Mouse (Mus musculus) right cerebral cortex, adult 2 months (tissue): ENCODE results near the gene Gabrb3.
A peak's percentile ranks its signal among the peaks of the same experiment; 100 is the strongest.

Experiments used
- DNase-seq, 2 experiments: peaks; one replicate each; pipeline ENCODE4 v3.0.0; 2021 to 2022; ENCODE audit warnings: low spot score in 2 of 2

Gabrb3 gene

DNA sequence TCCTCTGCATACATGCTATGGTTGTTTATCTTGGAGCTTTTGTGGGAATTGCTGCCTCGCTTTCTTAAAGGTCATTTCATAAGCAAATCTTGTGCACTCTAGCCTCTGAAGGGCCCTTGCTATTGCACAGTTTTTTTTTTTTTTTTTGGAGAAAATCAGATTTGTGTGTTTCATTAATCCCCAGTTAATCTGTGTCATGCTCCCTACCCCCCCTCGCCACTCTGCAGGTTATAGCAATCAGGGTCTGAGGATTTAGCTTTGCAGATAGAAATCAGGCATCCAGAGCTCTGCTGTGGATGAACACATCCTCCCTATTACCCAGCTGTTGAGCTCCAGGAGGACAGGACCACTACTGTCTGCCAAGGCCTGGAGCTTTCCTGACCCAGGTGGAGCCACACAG is at the start of gene Gabrb3:
Gene Gabrb3, plus strand, starts transcription at position 301 of the 400 bp plus-strand sequence.
- no peak for DNase-seq

DNA sequence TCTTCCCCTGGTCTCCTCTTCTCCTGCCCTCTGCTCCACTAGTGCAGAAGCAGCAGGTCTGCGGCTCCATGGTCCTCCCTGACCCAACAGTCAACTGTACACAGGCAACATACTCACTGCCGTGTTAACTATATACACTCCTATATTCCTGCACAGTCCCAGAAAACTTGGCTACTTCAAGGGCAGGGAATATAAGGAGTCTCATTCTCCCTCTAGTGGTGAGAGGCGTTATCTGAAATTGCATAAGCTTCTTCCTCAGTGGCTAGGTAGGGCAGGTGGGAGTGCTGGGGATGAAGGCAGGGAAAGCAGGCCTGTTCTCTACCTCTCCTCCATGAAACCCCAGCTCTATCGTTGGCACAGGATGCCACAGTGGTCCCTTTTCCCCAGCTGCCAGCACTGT is 35.4 kb upstream of the Gabrb3 start:
- peak; percentile 51 to 58 for DNase-seq

DNA sequence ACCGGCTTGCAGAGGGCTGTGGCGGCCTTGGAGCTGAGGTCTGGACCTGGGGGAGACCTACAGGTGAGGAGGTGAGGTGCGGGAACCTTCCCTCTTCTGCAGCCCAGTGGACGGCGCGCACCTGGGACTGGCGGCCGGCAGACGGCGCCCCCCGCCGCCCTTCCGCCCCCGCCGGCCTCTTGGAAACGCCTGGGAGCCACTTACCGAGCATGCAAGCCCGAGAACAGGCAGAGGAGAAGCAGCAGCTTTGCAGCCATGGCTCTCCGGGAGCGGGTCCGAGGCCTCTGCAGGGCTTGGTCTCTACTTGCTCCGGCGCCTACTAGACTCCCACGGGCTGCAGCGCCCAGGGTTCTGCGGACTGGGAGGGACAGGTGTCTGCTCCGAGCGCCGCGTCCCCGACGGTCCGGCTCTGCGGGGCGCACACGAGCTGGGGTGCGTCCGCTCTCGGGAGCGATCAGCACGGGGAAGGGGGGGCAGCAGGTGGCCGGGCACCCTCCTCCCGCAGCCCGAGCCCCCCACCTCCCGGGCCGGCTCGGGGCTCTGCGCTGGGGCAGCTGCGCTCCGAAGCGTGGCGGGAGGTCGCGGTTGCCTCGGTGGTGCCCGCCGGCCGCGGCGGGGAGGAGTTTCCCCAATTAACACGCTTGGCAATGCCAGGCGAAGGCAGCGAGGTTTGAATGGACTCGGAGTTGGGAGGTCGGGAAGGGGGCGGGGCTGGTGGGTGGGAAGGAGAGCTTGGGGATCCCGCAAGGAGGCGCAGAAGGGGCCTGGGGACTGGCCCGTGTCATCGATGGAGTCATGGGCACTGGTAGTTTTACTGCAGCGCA is 32.8 kb upstream of the Gabrb3 start, which contains the start of gene Gabrg3:
Gene Gabrg3, minus strand, starts transcription at position 672 of the 824 bp plus-strand sequence.
- DNase-seq = peak; percentile 32 to 52

DNA sequence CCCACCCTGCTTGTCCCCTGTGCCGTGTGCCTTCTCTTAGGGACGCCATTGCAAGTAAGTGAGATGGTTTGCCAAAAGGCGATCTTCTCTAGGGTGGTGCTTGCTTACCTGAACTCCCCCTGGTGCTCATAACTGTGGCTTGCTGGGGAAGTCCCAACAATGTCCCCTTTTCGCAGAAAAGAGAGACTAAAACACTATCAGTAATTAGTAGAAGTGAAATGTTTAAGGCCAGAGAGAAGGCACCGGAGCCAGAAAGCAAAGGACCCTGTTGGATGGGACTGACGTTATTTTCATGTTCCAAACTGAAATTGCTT is 32.2 kb upstream of the Gabrb3 start:
- DNase-seq = no peak

DNA sequence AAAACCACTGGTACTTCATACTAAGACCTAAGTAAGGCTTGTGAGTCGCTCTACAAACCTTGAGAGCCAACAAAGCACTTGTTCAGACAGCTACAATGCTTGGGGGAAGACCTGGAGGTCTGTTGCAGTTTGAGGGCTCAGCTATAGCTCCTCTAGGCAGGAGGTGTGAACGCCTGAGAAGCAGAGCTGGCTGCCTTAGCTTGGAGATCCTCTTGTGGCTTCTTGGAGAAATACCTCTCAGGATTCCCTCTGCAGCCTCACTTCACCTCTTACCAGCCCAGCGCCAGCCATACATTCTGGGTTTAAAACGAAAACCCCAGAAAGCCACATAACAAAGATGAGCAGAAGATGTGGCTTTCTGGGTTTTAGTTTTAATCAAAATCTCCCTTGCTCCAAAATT is 29.4 kb upstream of the Gabrb3 start:
- DNase-seq = peak; percentile 35 to 48

DNA sequence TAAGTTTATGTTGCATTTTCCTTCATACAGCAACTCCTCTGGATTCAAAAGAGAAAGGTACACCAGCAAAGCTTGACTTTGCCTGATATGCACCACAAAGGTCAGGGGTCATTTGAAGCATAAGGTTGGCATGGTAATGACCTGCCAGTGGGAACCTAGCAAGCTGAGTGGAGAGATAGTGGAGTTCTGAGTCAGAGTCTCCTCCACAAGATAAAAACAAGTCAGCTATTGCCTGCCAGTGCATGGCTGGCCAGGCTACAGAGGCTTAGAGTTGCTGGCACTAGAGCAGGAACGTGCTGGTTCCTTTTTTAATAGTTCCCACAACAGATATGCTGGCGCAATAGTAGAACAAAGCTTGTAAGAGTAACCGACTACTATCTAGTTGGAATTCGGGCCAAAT is 25.9 kb upstream of the Gabrb3 start:
- DNase-seq = no peak

DNA sequence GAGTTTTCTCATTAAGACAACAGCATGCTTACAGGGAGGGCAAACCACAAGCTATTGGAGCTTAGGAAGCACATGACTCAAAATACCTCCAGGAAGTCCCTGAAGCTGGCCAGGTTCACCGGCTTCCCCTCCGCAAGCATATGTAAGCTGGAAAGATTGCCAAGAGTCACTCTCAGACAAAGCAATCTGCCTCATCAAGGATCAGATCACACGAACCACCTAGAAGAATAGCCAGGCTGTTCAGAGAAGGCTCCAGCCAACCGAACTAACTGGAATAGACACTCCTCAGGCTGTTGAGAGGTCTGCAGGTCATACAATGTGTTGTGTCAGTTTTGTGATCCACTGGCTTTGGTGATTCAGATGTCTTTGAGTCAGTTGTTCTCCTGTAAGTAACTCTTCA is 8.3 kb upstream of the Gabrb3 start:
- no peak for DNase-seq

DNA sequence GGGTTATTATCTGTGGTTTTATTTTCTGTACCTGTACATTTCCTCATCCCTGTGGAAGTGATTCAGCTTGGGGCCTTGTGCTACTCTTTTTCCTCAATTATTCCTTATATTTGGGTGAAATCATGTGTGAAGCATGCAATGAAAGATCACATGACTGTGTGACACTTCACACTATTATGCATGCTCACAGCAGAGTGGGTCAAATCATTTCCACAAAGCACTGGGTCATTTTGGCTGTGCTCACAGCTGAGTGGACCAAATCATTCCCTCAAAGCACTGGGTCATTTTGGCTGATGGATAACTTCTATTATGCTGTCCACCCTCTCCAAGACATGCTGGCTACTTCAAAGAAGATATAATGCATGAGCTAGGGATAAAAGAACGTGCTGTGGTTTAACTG is 6.6 kb upstream of the Gabrb3 start:
- DNase-seq = no peak

DNA sequence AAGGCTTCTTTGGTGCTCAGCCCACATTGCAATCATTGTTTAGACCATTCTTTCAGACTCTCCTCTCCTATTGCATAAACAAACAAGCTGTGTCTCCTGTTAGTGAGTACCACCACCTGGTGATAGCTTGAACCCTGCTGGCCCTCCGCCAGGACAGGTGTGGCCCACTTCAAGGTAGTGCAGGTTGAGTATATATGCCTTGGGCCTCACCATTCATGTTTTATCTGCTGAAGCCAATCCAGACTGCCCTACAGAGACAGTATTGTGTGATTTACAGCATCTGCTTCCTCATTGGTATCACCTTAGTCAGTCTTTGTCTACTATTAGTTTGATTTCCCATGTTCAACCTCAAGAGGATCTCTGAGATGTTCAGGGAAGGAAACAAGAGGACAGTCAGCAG is 1.6 kb downstream of the Gabrb3 start:
- DNase-seq = no peak

DNA sequence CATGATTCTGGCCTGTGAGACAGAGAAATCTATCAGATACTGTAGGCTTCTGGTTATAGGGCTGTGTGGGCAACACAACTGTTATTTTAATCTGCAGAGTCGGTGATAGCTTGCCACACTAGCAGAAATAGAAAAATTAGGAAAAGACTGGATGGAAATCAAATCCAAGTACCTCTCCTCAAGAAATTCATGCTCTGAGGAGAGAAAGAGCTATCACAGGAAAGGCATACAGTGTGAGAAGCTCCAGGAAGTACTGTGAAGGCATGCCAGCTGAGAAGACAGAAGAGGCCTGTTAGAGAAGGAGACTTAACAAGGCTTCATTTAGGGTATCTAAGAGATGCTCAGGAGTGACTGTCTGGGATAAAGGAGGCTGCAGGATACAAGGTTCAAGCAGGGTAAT is 3.2 kb downstream of the Gabrb3 start:
- DNase-seq = no peak

DNA sequence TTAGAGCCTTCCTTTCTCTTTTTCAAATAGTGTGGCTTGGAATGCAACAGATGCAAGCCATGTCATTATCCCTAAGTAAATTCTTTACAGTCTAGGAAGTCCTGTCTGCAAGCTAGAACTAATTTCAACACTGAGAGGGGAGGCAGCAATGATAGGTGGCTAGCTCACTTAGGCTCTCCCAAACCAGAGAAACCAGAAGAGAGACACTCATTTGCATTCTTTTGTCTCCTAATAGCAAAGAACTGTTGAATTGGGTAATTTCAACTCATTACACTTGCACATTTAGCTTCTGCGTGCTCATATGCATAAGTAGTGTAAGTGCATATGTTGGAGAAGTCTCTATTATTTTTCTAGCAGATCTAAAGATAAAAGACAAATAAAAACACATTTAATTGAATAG is 28.7 kb downstream of the Gabrb3 start:
- DNase-seq = no peak

DNA sequence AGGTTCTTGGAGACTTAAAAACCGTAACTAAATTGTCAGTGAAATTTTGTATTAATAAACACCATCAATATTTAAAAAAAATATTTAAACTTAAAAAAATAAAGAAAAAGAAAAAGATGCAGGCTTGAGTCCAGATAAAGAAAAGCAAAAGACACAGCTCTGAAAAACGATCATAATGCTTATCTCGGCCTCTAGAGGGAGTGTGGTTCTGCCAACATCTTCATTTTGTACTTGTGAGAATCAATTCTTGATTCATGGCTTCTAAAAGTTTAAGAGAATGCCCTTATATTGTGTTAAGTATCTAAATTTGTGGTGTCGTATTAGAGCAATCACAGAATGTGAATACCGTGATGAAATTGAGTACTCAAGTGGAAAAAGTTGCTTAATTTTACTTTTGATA is 40.9 kb downstream of the Gabrb3 start:
- no peak for DNase-seq

DNA sequence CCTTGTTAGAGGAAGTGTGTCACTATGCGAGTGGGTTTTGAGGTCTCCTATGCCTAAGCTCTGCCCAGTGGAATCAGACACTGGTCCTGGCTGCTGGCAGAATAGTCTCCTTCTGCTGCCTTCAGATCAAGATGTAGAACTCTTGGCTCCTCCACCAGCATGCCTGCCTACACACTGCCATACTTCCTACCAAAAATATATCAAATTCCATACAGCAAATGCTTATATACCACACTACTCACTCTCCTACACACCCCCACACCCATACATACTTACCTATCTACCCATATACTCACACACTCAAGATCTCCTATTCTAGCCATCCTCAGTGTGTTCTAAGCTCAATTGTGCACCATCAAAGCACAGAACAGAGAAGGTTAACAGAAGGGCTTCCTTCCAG is 51.8 kb downstream of the Gabrb3 start:
- DNase-seq = no peak

DNA sequence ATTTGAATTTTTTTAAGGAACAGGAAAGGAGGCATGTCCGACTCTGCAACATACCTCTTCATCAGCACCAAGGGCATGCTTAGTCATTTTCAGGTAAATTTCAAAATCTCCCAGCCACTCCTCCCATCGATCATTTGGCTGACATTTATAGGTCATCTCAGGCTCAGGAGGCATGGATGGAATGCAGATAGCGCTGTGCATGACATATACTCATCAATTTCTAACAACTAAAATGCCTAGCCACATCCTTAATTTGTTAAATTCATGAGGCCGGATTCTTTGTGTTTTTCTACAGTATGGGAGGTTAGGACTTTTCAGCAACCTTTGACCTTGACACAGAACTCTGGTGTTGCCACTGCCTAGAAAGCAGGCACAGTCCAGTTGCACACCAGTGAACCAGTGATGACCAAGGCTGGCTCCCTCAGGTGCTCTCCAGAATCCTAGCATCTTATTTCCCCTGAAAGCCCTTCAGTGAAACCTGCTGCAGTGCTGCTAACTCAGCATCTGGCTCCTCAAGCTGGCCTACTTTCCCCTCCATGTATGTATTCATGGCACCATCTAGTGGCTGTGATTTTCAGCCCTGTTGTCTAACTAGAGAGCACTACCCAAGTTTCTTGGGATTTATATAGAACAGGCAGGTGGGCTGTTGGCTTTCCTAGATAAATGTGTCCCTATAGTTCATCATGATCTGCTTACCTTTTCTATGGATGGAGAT is 54.5 kb downstream of the Gabrb3 start:
- peak; percentile 71 to 85 for DNase-seq

DNA sequence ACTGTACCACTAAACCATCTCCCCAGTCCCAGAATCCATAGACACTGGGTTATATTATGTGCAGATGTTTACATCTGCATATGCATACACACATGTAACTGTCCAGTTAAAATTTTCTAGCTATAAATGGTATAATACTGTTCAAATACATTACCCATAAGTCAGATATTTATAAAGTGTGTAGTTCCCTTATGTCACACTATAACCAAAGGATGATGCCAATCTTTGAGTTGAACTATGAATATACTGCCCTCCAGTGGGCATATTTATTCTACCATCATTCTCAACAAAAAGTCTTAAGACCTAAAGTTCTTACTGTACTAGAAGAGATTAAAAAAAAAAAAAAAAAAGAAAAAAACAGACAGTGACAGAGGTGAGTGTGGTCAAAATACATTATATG is 63.4 kb downstream of the Gabrb3 start:
- DNase-seq = no peak

DNA sequence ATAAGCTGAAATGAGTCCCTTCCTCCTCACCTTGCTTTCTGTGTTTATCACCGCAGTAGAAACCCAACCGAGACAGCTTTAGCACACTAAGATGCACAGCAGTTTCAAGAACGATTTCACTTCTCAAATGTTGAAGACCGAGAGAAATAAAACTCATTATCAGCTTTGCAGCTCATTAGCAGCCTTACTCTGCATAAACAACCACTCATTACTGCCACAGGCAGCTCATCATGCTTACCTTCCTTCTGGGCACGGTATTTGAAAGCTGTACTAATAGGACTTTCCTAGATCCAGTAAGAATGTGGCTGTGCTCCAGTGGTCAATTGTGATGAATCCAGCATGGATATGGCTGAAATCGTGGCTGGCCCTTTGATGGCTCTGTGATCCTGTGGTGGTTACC is 67.4 kb downstream of the Gabrb3 start:
- no peak for DNase-seq

DNA sequence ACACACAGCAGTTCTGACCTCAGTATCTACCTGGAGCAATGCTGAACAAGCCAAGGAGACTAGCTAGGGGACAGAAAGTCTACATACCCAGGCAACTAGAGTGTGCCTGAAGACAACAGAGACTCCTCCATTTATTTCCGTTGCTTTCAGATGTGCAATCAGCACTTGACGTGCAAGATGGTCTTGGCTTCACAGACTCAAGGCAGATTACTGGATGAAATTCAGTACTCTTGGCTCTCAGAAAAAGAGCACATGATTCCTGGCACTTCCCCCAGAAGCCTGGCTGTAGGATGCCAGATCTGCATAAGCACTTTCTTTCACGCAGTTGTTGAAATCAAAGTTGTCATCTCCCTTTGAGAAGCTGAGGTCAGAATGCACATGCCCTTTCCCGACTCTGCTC is 72.3 kb downstream of the Gabrb3 start:
- peak in 1 of 2 experiments; percentile 31 for DNase-seq

DNA sequence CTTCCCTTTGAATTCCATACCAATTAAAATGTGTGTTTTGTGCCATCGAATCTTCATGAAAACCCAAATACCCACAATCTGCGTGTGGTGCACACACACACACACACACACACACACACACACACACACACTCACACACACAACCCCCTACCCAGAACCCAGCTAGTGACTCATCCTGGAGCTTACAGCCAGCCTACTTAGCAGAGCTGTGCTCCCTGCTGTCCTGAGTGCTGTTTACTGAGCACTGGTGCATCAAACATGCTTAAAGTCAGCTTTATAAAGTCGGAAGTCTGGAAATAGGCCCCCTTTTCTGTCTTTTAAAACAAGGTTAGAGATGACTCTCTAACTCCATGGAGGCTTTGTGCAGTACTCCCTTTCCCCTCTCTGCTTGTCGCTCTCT is 83.3 kb downstream of the Gabrb3 start:
- no peak for DNase-seq

DNA sequence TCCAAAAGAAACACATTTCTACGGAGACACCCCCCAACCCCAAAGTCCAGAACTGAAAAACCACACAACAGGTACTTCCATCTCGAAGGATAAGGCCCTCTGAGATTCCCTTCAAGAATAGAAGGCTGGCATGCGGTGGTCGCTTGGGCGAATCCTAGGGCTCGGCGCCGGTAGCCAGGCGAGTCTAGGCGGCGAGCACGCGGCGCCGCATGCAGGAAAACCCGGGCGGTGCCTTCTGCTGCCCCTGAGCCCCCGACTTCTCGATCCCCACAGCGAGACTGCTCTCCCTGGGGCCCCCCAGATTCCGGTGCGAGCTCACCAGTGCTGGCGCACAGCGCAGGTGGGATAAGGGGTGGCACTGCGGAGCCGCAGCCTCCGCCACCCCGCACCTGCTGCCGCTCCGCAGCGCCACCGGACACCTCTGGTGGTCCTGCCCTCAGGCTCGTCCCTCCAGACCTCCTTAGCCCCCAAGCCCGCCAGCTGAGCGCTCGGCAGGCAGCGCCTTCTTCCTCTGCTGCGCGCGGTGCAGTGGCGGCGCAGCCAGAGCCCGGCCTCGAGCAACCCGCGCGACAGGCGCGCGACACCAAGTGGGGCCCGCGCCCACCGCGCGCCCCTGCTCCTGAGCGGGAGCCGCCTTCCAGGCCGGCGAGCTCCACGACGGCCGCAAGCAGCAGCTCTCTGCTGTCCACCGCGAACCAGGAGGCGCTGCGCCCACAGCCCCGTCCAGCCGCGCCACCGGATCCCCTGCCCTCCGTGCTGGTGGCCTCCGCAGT is 89.6 kb downstream of the Gabrb3 start:
- peak in 1 of 2 experiments; percentile 26 for DNase-seq

DNA sequence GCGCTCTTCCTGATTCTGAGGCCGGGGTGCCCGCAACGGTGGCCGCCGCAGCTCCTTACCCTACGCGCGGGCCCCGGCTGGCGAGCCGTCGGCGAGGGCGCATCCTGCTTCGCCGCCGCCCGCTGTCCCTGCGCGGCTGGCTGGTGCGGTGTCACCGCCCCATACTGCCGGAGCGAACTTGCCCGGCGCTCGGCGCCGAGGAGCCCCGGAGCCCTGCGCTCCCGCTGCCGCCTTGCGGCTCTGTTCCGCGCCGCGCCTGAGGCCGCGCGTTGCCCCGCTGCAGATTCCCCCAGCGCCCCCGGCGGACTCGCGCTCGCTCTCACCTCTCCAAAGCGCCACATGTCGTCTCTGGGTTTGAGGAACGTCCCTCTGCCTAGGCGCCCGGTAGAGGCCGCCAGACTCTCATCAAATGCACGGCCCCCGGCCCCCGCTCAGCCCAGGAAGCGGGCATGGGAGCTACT is 90.2 kb downstream of the Gabrb3 start, which contains the start of gene Gabra5:
Gene Gabra5, minus strand, starts transcription at position 379 of the 461 bp plus-strand sequence.
- DNase-seq = peak; percentile 70 to 71

DNA sequence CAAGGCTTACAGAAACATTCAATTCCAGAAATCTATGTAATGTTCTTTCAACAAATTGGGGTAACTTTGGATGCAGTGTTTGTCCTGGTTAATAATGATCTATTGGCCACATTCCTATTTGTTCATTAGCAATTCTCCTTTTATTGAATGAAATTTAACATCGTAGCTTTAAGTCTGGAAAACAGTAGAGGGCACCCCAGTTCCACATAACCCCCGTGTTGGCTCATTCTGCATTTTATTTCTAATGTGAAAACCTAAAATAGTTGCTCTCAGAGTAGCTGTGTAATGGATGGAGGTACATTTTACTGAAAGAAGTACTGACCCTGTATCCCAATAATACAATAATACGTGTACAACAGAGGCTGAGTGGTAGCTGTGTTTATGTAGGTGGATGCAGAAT is 93.5 kb downstream of the Gabrb3 start:
- peak; percentile 62 to 68 for DNase-seq

DNA sequence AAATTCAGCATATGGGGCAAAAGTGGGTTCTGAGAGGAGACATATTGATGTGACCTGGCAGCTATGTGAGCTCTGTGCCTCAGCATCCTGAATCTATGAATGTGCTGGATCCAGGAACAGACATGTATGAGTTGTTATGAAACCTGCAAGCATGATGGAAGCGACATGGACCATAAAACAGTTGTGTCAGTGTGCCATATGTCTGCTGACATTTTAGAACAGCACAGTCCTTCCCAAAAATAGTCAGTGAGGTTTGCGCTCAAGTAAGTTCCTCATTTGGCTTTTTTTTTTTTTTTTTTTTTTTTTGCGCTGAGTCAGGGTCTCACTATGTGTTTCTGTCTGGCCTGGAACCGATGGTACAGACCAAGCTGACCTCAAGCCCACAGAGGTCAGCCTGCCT is 110.0 kb downstream of the Gabrb3 start:
- no peak for DNase-seq
